Mouse (Mus musculus): ENCODE results near the gene Zfp746. TPM values are rescaled to one million over a fixed set of nuclear protein-coding genes. Genes with fewer than 3 reads are reported as not detected.

Gene Zfp746
- polyA plus RNA-seq, 1 experiment from 2014 or later, result 4.7 TPM

Small RNA genes lying within 50 kb of the gene (microRNA-seq; reads per million reads assigned to microRNA genes)
- gene Gm24563, result not detected

Other genes with a start within 250 kb of the Zfp746 start
- 2.6 and 3.1 TPM in 2 replicates for gene Zfp282, start 209.4 kb downstream of the Zfp746 start, polyA plus RNA-seq (2015; fragmentation: Nextera tagmentation; extraction: Ambion mirVana)
- gene Zfp212, start 166.1 kb downstream of the Zfp746 start, polyA plus RNA-seq (2015; fragmentation: Nextera tagmentation; extraction: Ambion mirVana), result 5.3 and 6.0 TPM in 2 replicates
- 2.2 and 3.5 TPM in 2 replicates for gene Zfp956, start 133.2 kb downstream of the Zfp746 start, polyA plus RNA-seq (2015; fragmentation: Nextera tagmentation; extraction: Ambion mirVana)
- gene Zfp777, start 37.7 kb downstream of the Zfp746 start, polyA plus RNA-seq (2015; fragmentation: Nextera tagmentation; extraction: Ambion mirVana), result 2.3 and 2.4 TPM in 2 replicates